Mouse (Mus musculus) NIH3T3 (cell line): ENCODE data around the gene Stxbp5l.
"Not testable (repeated sequence)": the region's sequence is repeated elsewhere in the genome, so short reads cannot be mapped to it uniquely, and the experiment has no call there.

Source experiments
- DNase-seq: peaks from one replicate; pipeline ENCODE4 v3.0.0-alpha.2; 2012; ENCODE audit warnings: low read depth

Gene Stxbp5l

GRCm38 (mm10) chr16:37384821-37385344 lies at the start of gene Stxbp5l:
Stxbp5l (minus strand) TSS chr16:37384962.
- DNase-seq = no peak

GRCm38 (mm10) chr16:37433418-37434204 lies 48.8 kb upstream of the Stxbp5l start:
- DNase-seq = no peak

- DNase-seq = no peak
Observed at GRCm38 (mm10) chr16:37425434-37425833, 40.7 kb upstream of the Stxbp5l start.

- DNase-seq = no peak
Observed at GRCm38 (mm10) chr16:37422874-37423273, 38.1 kb upstream of the Stxbp5l start.

GRCm38 (mm10) chr16:37421851-37422250 lies 37.1 kb upstream of the Stxbp5l start:
- DNase-seq = no peak

GRCm38 (mm10) chr16:37420512-37420911 lies 35.8 kb upstream of the Stxbp5l start:
- DNase-seq = no peak

GRCm38 (mm10) chr16:37405536-37405935 lies 20.8 kb upstream of the Stxbp5l start:
- no peak for DNase-seq

GRCm38 (mm10) chr16:37404922-37405321 lies 20.2 kb upstream of the Stxbp5l start:
- DNase-seq = no peak

GRCm38 (mm10) chr16:37389964-37390363 lies 5.2 kb upstream of the Stxbp5l start:
- DNase-seq = no peak

- no peak for DNase-seq
Observed at GRCm38 (mm10) chr16:37389201-37389905, 4.6 kb upstream of the Stxbp5l start.

- DNase-seq = no peak
Observed at GRCm38 (mm10) chr16:37384369-37384768, 393 bp downstream of the Stxbp5l start.

GRCm38 (mm10) chr16:37383426-37383825 lies 1.3 kb downstream of the Stxbp5l start:
- DNase-seq = no peak

GRCm38 (mm10) chr16:37372716-37373115 lies 12.0 kb downstream of the Stxbp5l start:
- DNase-seq = no peak

GRCm38 (mm10) chr16:37367426-37367825 lies 17.3 kb downstream of the Stxbp5l start:
- no peak for DNase-seq

- DNase-seq = no peak
Observed at GRCm38 (mm10) chr16:37363958-37364357, 20.8 kb downstream of the Stxbp5l start.

- DNase-seq = no peak
Observed at GRCm38 (mm10) chr16:37355621-37356020, 29.1 kb downstream of the Stxbp5l start.

- peak; percentile 4 for DNase-seq
Observed at GRCm38 (mm10) chr16:37347092-37347491, 37.7 kb downstream of the Stxbp5l start.

GRCm38 (mm10) chr16:37344960-37345359 lies 39.8 kb downstream of the Stxbp5l start:
- DNase-seq = no peak

GRCm38 (mm10) chr16:37341446-37341845 lies 43.3 kb downstream of the Stxbp5l start:
- not testable (repeated sequence) for DNase-seq

- DNase-seq = no peak
Observed at GRCm38 (mm10) chr16:37338177-37338576, 46.6 kb downstream of the Stxbp5l start.

- DNase-seq = no peak
Observed at GRCm38 (mm10) chr16:37337529-37337928, 47.2 kb downstream of the Stxbp5l start.

- DNase-seq = no peak
Observed at GRCm38 (mm10) chr16:37304441-37304840, 80.3 kb downstream of the Stxbp5l start.

- DNase-seq = peak; percentile 52
Observed at GRCm38 (mm10) chr16:37292593-37292992, 92.2 kb downstream of the Stxbp5l start.
